Mouse (Mus musculus) left cerebral cortex, postnatal 10 days (tissue): ENCODE results near the gene Gpr137. TPM values are rescaled to one million over a fixed set of nuclear protein-coding genes. Genes with fewer than 3 reads are reported as not detected.
"Not testable (repeated sequence)": the region's sequence is repeated elsewhere in the genome, so short reads cannot be mapped to it uniquely, and the experiment has no call there.

Experiments
- DNase-seq, 2 experiments: peaks; one replicate each; pipeline ENCODE4 v3.0.0; 2021 to 2022; ENCODE audit warnings: low spot score in 2 of 2, mixed read lengths in 1 of 2; ENCODE audit errors: extremely low spot score in 1 of 2
- intact Hi-C: fragments of 180-260 bp; cut with DNase I; formaldehyde crosslinking; loops from one replicate; pipeline ENCODE4 v1.15.1; 2025
- total RNA-seq, 2 experiments: library from RNA; stranded (reverse); gene quantifications; 2 replicates each; pipeline ENCODE4 v1.2.3; 2021

Gpr137 gene
- total RNA-seq, 2 experiments from 2014 or later, result 78.7 to 79.5 TPM

DNA sequence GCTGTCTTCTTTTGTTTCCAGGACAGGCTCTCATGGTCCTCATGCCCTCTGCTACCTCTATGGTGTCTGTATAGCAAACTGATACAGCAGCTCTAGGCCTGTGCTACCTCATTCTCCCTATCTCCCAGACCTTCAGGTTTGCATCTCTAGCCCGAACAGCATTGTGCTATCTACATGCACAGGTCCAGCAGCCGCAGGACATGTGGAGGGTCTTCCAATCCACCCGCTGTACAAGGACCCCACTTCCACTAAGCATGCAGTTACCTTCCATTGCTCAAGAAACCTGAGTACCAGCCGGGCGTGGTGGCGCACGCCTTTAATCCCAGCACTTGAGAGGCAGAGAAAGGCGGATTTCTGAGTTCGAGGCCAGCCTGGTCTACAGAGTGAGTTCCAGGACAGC lies 27.7 kb downstream of the Gpr137 start:
- no peak for DNase-seq
- intact Hi-C loops, result no loop called here

DNA sequence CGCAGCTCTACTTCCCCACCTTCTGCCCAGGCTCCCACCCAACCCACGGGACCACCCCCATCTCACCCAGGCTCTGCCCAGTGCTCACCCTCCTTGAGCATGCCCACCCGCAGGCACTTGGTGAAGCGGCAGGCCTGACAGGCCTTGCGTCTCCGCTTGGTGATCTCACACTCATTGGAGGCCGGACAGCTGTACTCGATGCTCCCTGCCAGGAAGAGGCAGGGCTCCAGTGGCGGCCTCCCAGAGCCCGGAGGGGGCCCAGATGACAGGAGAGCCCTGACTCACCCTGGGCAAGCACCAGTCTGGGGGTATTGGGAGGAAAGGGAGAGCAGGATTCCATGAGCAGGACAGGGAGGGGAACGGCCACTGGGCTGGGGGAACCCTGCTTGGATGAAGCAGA lies 28.3 kb downstream of the Gpr137 start:
- intact Hi-C loops, result no loop called here
- no peak for DNase-seq

DNA sequence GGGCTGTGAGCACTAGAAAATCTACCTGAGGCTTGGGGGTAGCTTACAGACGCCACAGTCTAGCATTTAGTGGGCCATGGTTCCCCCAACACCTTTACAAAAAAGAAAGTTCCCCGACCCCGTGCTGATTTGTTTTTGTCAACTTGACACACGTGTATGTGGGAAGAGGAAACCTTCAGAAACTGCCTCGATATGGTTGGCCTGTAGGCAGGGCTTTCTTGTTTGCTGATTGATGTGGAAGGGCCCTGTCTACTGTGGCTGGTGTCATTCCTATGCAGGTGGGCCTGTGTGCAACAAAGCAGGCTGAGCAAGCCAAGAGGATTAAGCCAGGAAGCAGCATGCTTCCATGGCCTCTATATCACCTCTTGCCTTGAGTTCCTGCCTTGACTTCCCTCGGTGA lies 29.2 kb downstream of the Gpr137 start:
- intact Hi-C loops, result no loop called here

DNA sequence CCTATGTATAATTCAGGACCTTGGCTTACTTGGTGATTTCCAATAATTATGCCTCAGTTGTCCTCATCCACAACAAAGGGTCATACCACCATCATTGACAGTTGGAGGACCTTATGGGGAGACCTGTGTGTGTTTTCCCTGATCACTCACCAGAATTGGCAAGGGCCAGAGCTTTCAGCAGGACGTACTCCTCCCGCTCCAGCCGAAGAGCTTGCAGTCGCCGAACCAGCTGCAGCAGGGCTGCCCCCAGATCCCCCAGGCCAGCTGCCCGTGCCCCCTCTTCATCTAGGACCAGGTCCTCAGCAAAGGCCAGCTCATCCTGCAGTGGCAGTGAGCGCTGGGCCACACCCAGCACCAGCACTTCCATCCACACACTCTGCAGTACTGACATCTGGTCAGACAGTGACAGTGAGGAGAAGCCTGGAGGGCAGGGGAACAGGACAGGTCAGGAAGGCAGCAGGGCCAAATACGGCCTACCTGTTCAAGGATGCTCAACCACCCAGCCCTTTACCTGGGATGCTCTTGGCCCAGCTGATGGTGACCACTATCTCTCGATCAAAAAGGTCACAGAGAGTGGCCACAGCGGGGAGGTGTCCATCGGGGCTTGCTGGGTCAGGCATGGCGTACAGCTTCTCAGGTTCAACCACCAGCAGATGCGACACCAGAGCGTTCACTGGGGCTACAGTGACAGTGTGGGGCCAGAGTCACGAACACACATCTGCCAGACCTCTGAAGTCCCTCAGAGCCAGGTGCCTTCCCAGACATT lies 29.9 kb downstream of the Gpr137 start:
- intact Hi-C loops, result no loop called here
- DNase-seq, result no peak

More for the DNA sequence above, 29.2 kb downstream of the Gpr137 start:
- no peak for DNase-seq

DNA sequence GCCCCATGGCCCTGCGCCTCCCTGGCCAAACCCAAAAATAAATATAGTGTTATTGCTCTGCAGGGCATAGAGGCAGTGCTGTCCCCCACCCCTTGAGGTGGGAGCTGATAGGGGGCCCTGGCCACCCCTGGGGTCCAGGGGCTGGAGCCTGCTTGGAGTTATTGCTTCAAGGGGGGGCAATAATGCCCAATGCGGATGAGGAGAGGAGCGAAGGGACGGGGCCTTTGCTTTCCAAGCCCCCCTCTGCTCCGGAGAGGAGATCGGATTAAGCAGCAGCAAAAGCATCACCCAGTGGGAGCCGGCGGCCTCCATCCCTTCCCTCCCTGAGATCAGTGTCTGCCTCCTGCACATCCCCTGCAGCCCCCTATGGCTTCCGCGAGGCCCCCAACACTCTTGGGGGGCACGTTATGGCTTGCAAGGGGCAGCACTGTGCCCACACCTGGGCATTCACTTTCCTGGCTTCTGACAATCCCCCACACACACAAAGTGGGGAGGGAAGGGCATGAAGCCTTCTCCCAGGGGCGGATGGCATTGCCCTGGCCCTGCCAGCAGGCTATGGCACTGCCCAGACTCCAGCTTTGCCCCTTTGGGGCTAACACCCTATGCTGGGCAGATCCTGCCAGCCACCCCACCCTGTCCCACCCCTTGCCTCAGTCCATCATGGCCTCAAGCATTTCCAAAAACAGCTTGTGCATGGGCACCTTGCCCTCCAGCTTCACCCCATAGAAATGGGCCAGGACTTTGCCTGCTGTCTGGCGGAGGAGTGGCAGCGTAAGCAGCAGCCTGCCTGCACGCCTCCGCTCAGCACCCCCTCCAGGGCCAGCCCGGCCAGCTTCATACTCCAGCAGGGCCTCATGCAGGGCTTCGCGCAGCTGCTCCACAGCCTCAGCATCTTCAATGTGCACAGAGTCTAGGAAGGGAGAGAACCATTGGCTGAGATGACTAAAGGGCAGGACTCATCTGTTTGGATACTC lies 30.9 kb downstream of the Gpr137 start:
- intact Hi-C loops, result no loop called here
- DNase-seq, result no peak

DNA sequence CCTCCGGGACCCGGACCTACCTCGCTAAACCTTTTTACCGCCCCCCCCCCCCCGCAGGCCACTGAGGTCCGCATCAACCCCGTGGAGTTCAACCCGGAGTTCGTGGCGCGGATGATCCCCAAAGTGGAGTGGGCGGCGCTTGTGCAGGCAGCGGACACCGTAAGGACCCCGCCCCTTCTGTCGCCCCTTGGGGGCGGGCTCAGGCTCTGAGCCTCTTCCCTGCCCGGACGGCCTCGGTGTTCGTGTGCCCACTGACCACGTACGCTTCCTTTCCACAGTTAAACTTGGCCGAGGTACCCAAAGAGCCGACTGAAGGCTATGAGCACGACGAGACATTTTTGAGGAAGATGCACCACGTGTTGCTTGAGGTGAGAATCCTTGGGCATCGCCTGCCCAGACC lies 32.0 kb downstream of the Gpr137 start:
- intact Hi-C loops, result not testable (repeated sequence)

DNA sequence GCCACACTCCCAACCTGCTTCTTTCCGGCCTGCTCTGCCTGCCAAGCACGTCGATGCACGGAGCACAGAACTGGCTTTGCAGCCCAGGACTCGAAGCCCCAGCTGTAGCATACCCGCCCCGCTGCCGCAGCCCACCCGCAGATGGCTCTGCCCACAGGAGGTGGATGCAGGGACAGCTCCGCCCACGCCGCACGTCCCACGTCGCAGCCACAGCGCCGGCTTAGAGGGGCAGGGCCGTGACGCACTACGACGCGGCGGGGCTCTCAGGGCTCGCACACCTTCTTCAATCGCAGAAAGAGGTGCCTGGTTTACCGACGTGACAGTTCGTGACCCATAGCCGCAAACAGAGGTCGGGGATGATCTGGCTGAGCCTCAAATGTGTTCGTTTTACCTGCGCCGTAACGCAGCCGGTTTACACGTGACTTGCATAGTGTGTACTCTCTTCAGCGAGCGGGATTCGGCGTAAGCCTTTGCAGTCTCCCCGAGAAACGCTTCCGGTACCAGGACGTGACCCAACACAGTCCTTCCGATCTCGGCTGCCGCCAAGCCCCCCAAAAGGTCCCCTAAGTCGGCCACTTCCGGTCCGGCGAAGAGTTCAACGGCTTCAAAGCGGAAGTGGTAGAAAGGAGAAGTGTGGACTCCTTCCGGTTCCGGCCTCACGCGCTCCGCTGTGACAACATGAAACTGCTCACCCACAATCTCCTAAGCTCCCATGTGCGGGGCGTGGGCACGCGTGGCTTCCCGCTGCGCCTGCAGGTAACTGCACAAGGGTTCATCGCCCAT lies 32.6 kb downstream of the Gpr137 start, which contains the start of the genes Trmt112 and Prdx5:
Trmt112 (plus strand) TSS at position 192 of the 783 bp plus-strand sequence.
Prdx5 (minus strand) TSS at position 600 of the 783 bp plus-strand sequence.
- DNase-seq, result peak; percentile 92 to 96
- intact Hi-C loops, result no loop called here

More for the DNA sequence above, 32.0 kb downstream of the Gpr137 start:
- peak in 1 of 2 experiments; percentile 76 for DNase-seq

DNA sequence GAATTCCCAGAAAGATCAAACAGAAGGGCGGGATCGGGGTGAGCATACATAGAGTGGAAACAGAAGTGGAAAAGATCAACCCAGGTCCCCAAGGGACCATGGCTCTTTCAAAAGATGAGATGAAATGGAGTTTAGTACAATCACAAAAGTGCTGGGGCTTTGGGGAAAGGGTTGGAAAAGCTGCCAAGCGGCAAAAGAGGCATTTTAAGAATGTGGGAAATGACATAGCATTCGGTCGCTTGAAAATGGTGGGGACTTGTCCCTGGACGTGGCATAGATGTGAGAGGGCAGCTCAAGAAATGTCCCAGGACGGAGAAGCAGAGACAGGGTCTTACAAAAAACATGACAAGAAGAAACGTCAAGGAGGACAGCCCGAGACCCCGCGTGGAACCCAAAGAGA lies 33.3 kb downstream of the Gpr137 start:
- DNase-seq, result no peak
- intact Hi-C loops, result no loop called here

DNA sequence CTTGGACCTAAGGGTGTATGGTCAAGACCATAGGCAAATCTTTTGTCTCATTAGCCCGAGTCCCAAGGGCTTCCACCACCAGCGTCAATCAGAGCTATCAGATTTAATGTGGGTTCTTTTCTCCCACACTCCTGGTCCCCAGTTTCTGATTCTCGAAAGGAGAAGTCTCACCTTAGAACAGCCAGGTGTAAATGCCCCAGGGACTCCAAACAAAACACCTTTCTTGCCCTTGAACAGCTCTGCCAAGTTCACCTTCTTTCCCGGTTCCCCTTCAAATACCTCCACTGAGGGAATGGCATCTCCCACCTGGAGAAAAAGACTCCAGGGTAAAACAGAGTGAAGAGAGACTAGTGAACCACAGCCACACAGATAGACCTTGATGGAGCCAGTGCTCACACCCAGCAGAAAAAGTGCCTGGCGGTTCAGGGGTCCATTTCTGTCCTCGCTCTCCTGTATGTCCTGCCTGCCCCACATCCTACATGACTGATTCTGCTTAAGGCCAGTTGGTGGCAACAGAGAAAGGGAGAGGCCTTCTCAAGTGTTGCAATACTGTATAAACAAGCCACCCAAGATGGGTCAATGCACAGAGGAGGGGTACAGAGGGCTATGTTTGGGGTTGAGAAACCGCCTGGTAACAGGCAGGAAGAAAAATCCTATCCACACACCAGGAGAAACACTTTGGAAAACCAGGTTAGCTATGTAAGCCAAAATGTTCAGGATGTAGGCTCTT lies 34.3 kb downstream of the Gpr137 start:
- intact Hi-C loops, result no loop called here
- no peak for DNase-seq

DNA sequence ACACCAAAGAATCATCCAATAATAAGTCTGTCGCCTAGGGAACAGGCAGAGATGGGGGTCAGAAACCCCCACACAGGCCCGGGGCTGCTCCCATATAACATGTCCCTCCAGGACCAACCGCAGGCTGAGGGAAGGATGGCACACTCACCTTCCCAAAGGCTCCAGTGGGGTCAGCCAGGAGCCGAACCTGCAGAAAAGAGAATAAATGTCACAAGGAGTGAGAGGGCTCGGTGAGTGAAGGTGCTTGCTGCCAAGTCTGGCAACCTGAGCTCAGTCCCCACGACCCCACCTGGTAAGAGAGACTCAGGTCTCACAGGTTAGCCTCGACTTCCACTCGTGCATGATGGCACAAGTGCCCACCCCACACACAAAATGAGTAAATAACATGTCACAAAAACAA lies 35.2 kb downstream of the Gpr137 start:
- intact Hi-C loops, result no loop called here
- no peak for DNase-seq

DNA sequence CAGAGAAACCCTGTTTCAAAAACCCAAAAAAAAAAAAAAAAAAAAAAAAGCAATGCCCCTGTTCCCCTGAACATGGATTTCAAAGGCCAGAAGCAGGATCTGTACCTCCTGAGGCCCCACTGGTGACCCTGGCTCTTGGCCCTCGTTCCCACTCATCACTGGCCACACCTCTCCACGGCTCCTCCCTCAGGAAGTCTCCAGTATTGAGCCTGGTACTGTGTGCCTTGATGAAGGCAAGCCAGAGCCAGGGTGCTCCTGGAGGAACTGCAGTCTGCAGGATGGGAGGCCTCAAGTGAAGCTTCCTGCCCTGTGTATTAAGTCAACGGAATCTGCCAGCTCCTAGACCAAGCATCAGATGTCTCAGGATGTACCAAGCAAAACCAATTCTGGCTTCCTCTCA lies 36.1 kb downstream of the Gpr137 start:
- intact Hi-C loops, result no loop called here
- DNase-seq, result no peak

DNA sequence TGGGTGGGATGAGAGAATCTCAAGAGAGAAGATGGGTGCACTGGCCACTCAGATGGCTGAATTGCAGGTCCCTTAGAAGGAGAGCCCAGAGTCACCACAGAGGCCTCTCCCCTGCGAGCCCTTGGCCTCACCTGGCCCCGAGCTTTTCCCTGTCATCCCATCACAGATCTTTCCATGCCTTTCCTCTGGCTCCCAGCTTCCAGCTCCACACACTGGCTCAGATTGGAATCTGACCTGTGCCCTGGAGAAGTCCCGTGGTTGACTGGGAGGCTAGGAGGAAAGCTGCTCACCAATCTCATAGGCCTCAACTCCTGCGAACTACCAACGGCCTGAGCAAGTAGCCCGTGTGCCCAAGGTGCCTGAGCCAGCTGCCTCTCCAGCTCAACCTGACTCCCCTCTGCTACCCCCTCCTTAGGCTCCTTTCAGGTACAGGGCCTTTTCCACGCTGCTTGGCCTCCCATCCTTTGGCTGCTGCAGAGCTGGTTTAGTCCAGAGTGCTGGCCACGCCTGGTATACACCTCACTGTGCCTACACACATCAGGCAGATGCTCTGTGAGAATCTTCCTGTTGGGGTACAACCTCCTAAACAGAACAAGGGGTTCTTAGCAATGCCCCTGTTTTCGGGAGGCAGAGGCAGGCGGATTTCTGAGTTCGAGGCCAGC lies 36.7 kb downstream of the Gpr137 start:
- intact Hi-C loops, result no loop called here
- no peak for DNase-seq

DNA sequence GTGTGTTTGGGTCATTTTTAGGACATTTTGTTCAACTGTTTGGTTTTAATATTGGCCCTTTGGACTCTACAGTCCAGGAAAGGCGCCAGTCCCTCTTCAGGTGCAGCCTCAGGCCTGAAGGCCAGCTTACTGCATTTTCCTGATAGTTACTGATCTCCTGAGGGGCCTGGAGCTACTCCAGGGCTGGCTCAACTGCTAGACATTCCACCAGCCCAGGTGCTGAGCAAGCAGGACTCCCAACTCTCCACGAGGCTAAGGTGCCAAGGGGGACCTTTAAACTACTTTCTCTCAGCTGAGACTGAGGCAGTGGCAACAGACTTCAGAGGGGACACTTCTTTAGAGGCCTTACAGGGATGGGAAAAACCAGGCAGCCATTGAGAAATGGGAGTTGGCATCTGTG lies 37.4 kb downstream of the Gpr137 start:
- intact Hi-C loops, result no loop called here
- no peak for DNase-seq

DNA sequence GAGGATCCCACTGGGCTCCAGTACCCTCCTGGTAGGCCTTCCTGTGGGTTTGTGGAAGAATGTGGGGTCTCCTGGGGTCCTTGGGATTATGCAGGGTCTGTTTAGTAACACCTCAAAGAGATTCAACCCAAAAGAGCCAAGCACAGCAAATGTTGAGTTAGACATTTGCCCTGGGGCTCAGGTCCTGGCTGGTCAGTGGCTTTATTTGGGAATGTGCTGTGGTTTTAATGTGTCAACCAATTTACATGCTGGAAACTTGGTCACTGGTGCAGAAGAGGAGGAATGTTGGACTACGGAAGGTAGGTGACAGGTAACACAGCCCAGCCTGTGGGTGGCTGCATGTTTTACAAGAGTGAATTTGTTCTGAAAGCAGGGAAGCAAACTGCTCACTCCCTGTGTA lies 39.2 kb downstream of the Gpr137 start:
- intact Hi-C loops, result no loop called here
- no peak for DNase-seq

DNA sequence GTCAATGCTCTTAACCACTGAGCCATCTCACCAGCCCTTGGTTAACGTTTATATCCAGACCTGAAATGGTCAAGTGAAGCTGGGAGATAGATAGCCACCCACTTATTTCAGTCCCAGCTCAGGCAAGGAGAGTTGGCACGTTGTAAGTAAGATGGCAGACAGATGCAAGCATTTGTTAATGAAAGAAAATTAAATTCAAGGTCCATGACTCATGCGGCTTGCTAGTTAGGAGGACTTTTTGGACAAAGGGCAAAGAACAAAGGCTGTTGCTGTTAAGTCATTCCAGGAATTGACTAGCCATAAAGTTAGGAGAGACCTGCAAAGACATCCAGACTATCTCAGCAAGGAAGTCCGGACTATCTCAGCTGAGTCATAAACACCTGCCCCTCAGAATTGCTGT lies 42.6 kb downstream of the Gpr137 start:
- intact Hi-C loops, result no loop called here
- DNase-seq, result no peak

DNA sequence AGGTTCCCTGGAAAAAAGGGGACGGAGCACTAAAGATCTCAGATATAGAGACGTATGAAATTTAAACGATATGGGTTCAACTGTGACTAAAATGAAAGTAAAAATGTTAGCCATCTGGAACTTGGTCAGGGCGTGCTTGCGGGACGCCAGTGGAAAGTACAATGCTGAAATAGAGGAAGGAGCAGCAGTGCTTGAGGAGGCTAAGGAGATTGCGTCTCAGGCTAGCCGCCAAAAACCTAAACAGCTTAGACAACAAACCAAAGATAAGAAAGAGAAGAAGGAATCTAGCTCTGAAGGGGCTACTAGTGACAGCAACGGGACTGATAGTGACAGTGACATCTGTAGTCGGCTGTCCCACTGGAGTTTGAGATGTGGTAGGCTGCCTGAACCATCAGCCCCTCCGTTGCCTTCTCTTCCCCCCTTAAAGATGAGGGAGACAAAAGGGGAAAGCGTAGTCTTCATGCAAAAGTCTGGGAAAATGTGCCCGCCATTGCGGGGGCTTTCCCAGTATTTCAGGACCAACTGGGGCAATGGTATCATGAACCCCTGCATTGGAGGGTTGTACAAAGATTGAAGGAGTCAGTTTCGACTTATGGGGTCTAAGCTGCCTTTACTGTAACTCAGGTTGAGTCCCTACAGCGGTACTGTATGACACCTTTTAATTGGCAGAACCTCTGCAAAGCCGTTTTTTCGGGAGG lies 46.5 kb downstream of the Gpr137 start:
- intact Hi-C loops, DNase-seq: not testable (repeated sequence)

DNA sequence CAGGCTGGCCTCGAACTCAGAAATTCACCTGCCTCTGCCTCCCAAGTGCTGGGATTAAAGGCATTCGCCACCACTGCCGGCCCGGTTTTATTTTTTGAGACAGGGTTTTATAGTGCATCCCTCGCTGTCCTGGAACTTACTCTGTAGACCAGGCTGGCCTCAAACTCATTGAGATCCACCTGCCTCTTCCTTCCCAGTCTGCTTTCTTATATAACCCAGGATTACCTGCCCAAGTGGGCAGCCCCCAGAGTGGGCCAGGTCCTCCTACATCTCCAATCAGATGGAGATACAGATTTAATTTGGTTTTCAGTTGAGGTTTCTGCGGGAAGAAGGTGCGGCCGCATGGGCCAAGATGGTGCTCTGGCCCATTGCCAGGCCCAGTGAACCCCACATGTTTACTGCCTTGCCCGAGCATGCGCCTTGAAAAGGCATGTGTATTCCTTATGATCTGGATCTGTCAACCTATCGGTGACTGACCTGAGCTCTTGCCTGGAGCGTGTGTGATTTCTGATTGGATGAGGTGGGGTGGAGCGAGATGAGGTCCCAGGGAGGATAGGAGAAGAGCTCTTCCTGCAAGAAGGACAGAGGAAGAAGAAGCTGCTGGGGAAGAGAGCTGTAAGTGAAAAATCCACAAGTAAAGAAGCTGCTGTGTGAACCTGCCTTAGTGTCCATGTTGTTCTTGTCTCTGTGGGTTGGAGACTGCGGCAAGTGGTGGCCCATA lies 48.4 kb downstream of the Gpr137 start:
- intact Hi-C loops, result no loop called here
- no peak for DNase-seq
